ENCODE assay signal across 9 mouse cellular contexts in the genomic region with DNA sequence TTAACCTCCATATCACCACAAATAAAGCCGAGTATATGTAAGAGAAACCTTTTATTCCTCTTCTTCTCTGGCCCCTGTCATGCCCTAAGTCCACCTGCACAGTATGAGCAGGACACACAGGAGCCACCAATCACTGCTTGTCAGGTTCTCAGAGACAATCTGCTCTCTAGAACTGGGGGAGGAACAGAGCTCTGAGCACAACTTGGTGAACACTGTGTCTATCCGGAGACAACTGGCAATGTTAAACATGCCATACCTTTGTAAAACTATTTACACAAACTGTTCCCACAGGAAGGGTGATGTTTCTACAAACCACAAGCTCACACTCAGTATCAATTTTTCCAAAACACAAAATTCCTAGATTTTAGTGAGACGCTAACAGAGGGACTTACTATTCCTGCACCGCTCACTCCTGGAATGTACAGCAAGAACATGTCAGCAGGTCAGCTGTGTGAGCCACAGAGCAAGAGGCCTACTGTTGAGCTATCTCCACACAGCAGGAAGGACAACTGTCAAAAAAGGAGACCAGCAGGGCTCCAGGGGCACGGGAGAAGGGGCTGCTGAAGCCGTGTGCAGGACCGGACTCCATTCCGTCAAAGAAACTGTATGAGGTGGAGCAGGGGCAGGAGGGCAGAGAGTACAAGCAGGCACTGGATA. TPM values are rescaled to one million over a fixed set of nuclear protein-coding genes. Genes with fewer than 3 reads are reported as not detected.
DNase-seq lines count a peak whose midpoint lies in the region; ATAC-seq and TF ChIP-seq lines count a peak whose summit lies in the region.
"Had no signal": no experiment of that assay in that cellular context is flagged by ENCODE, and none has a peak within 500 bp of the region (broad histone marks: within the 10 kb centered on the region; RNA-seq: fewer than 3 reads in every experiment).

No protein-coding gene starts in this region.

- peaks cover 20% of the 10 kb centered on the region for H3K36me3 ChIP-seq in heart, embryonic 10.5 days
- peaks cover 13% of the 10 kb centered on the region; the same call in 1 of the 2 replicates for H3K36me3 ChIP-seq in liver, embryonic 13.5 days
- H3K36me3 ChIP-seq in embryonic facial prominence, embryonic 14.5 days (ENCODE audit: control insufficient read depth, insufficient read depth, low read length), result no peaks in the 10 kb centered on the region
- peaks cover 12% of the 10 kb centered on the region for H3K36me3 ChIP-seq in myocyte (ENCODE audit: control insufficient read depth, insufficient read depth)

- WGBS in heart, embryonic 10.5 days, result 28% methylated on average over 8 of the region's 8 CpGs
- 48% methylated on average over 8 of the region's 8 CpGs for WGBS in liver, embryonic 13.5 days (ENCODE audit: insufficient replicate concordance)
- WGBS in embryonic facial prominence, embryonic 14.5 days, result 63% methylated on average over 8 of the region's 8 CpGs

- no peak for DNase-seq in heart, embryonic 10.5 days (ENCODE audit: low spot score)
- no peak for DNase-seq in heart, postnatal 25 days (ENCODE audit: low spot score)
- no peak for DNase-seq in liver, embryonic 13.5 days
- DNase-seq in liver, result no peak
- DNase-seq in embryonic facial prominence, embryonic 14.5 days (ENCODE audit: low spot score), result no peak
- DNase-seq in thymus, postnatal 14 days, result no peak
- DNase-seq in left cerebral cortex, adult 8-10 months (ENCODE audit: low spot score in 2 of 2), result no peak
- DNase-seq: retina, postnatal 1 day had no signal

- intact Hi-C loops in heart, postnatal 25 days (cut with DNase I), result loop anchor here (2.0 kb wide), 1 partner anchor 27 kb away; no protein-coding TSS in a partner anchor

- TF ChIP-seq POLR2A in myocyte (IDR thresholded peaks at IDR 0.05; ENCODE audit: insufficient read length, low read depth), result no peak

- peak overlapping the region; percentile 89 for H3K27ac ChIP-seq in heart, embryonic 10.5 days
- peak overlapping the region; percentile 47 for H3K27ac ChIP-seq in liver, embryonic 13.5 days
- H3K27ac ChIP-seq in embryonic facial prominence, embryonic 14.5 days (replicated peaks; ENCODE audit: low read depth, low read length), result peak overlapping the region; percentile 58

- H3ac ChIP-seq in myocyte (ENCODE audit: control insufficient read depth, insufficient read length), result no peak overlapping the region

- H3K4me1 ChIP-seq in heart, embryonic 10.5 days, result peaks cover 82% of the 10 kb centered on the region
- peaks cover 24% of the 10 kb centered on the region for H3K4me1 ChIP-seq in liver, embryonic 13.5 days (replicated peaks)
- H3K4me1 ChIP-seq in embryonic facial prominence, embryonic 14.5 days (ENCODE audit: control insufficient read depth, insufficient read depth, low read length), result peaks cover 13% of the 10 kb centered on the region

- no peaks in the 10 kb centered on the region for H3K9me3 ChIP-seq in heart, embryonic 10.5 days
- no peaks in the 10 kb centered on the region for H3K9me3 ChIP-seq in liver, embryonic 13.5 days (replicated peaks)
- H3K9me3 ChIP-seq in embryonic facial prominence, embryonic 14.5 days (ENCODE audit: control insufficient read depth, low read length), result no peaks in the 10 kb centered on the region

- H3K79me2 ChIP-seq in myocyte (ENCODE audit: control insufficient read depth, insufficient read depth), result peaks cover 22% of the 10 kb centered on the region

- H3K4me2 ChIP-seq in liver, embryonic 13.5 days, result no peak overlapping the region
- H3K4me2 ChIP-seq in embryonic facial prominence, embryonic 14.5 days (ENCODE audit: low read depth, low read length), result no peak overlapping the region
- peak overlapping the region; percentile 37 for H3K4me2 ChIP-seq in myocyte (ENCODE audit: low read depth)

- H3K9ac ChIP-seq in liver, embryonic 13.5 days, result no peak overlapping the region
- H3K9ac ChIP-seq in embryonic facial prominence, embryonic 14.5 days (ENCODE audit: low read depth, low read length), result peak overlapping the region; percentile 30; the same call in 1 of the 2 replicates

- no peaks in the 10 kb centered on the region for H3K27me3 ChIP-seq in heart, embryonic 10.5 days (ENCODE audit: insufficient read depth, poor library complexity, severe bottlenecking)
- H3K27me3 ChIP-seq in liver, embryonic 13.5 days, result no peaks in the 10 kb centered on the region
- H3K27me3 ChIP-seq in embryonic facial prominence, embryonic 14.5 days (replicated peaks; ENCODE audit: control insufficient read depth, insufficient read depth, low read length), result no peaks in the 10 kb centered on the region
- no peaks in the 10 kb centered on the region for H3K27me3 ChIP-seq in myocyte (ENCODE audit: control insufficient read depth, insufficient read depth, insufficient read length)

- no peak for ATAC-seq in liver, embryonic 13.5 days (ENCODE audit: low read depth)
- no peak for ATAC-seq in embryonic facial prominence, embryonic 14.5 days (ENCODE audit: low read depth)

- no peak overlapping the region for H3K4me3 ChIP-seq in heart, embryonic 10.5 days
- no peak overlapping the region for H3K4me3 ChIP-seq in liver, embryonic 13.5 days (replicated peaks)
- no peak overlapping the region for H3K4me3 ChIP-seq in embryonic facial prominence, embryonic 14.5 days (ENCODE audit: low read depth, low read length)
- H3K4me3 ChIP-seq in myocyte, result no peak overlapping the region

TF ChIP-seq in myocyte, 11 proteins besides CTCF, POLR2A, EP300 and RAD21:
- TF ChIP-seq REST (IDR thresholded peaks at IDR 0.05; ENCODE audit: insufficient read depth, insufficient read length) (no peak), TCF3 (IDR thresholded peaks at IDR 0.05; ENCODE audit: insufficient read length, low read depth) (no peak), POLR2AphosphoS2 (IDR thresholded peaks at IDR 0.05; ENCODE audit: insufficient read length, low read depth) (no peak), MAX (IDR thresholded peaks at IDR 0.05; ENCODE audit: low read depth) (no peak), SRF (IDR thresholded peaks at IDR 0.05; ENCODE audit: control insufficient read depth, insufficient read length, low read depth) (no peak), E2F4 (IDR thresholded peaks at IDR 0.05; ENCODE audit: insufficient read depth) (no peak), TCF12 (IDR thresholded peaks at IDR 0.05; ENCODE audit: insufficient read depth, poor library complexity, severe bottlenecking) (no peak), USF1 (IDR thresholded peaks at IDR 0.05; ENCODE audit: low read depth) (no peak), MYOD1 (IDR thresholded peaks at IDR 0.05; ENCODE audit: control insufficient read depth in 1 of 3, insufficient read length in 2 of 3, low read depth in 2 of 3) (peak in 1 of 3 experiments; percentile 31), MYOG (IDR thresholded peaks at IDR 0.05; ENCODE audit: control insufficient read depth in 1 of 3, insufficient read depth in 1 of 3, insufficient read length in 2 of 3, low read depth in 2 of 3) (peak in 1 of 3 experiments; percentile 41), CEBPB (IDR thresholded peaks at IDR 0.05; ENCODE audit: insufficient read depth, poor library complexity, severe bottlenecking) (no peak)

RNA-seq across cellular contexts. Expression of gene Ehd4, which starts 25.0 kb away (rescaled TPM):
- polyA plus RNA-seq in heart, embryonic 10.5 days (2016; fragmentation: Nextera tagmentation; extraction: Ambion mirVana), result 115 and 173 TPM in 2 replicates
- 100 to 1,000 TPM; 377 to 459 TPM for total RNA-seq in heart, postnatal 25 days (2021)
- polyA plus RNA-seq in liver, embryonic 13.5 days (2015; fragmentation: Nextera tagmentation; extraction: Ambion mirVana), result 27.2 and 30.8 TPM in 2 replicates
- 56.4 and 60.8 TPM in 2 replicates for polyA plus RNA-seq in embryonic facial prominence, embryonic 14.5 days (2014; fragmentation: Nextera tagmentation; extraction: Ambion mirVana)
- 101 TPM for polyA plus RNA-seq in myocyte (2012; fragmentation: generic; extraction: Trizol)
- total RNA-seq in left cerebral cortex, adult 8-10 months (2022), result 10 to 100 TPM; 13.5 to 20.3 (median 16.0) TPM
